Mouse (Mus musculus): Measurements from ENCODE around the gene Dok5. TPM values are rescaled to one million over a fixed set of nuclear protein-coding genes. Genes with fewer than 3 reads are reported as not detected.

Gene Dok5
- polyA plus RNA-seq, 2 experiments = 10.8 to 11.9 TPM

GRCm38 (mm10) chr2:170902204-170903028 lies 170.8 kb downstream of the Dok5 start:
- Histone ChIP-seq H3K9ac (ENCODE audit: low read depth, low read length, severe bottlenecking) (no peak overlapping the region), H3K36me3 (ENCODE audit: control insufficient read depth, insufficient read depth, low read length) (no peaks in the 10 kb centered on the region), H3K4me2 (replicated peaks; ENCODE audit: low read depth, low read length, severe bottlenecking) (0 out of 2 replicates have a peak overlapping the region, but pooled peaks have one; percentile 1), H3K27ac (replicated peaks; ENCODE audit: low read depth, low read length) (no peak overlapping the region), H3K4me1 (ENCODE audit: control insufficient read depth, insufficient read depth, low read length) (no peaks in the 10 kb centered on the region; the same call in 1 of the 2 replicates), H3K4me3 (replicated peaks; ENCODE audit: low read length) (no peak overlapping the region), H3K27me3 (ENCODE audit: control insufficient read depth, insufficient read depth, low read length) (no peaks in the 10 kb centered on the region), H3K9me3 (ENCODE audit: control insufficient read depth, low read length) (0 out of 2 replicates have a peak, but pooled peaks cover 3% of the 10 kb centered on the region)
- 35% methylated on average over 13 of the region's 13 CpGs for WGBS
- no peak for DNase-seq (ENCODE audit: low spot score)
- no peak for ATAC-seq (ENCODE audit: low FRiP score, low read depth)
- TF ChIP-seq POLR2A (IDR thresholded peaks at IDR 0.05; ENCODE audit: borderline replicate concordance, extremely low read depth, insufficient read depth, insufficient read length) = no peak

GRCm38 (mm10) chr2:170903029-170903306 lies 171.4 kb downstream of the Dok5 start:
- H3K4me2 ChIP-seq (replicated peaks; ENCODE audit: low read depth, low read length, severe bottlenecking) = no peak overlapping the region
- DNase-seq (ENCODE audit: low spot score) (no peak), ATAC-seq (ENCODE audit: low FRiP score, low read depth) (no peak)
- H3K27me3 ChIP-seq (ENCODE audit: control insufficient read depth, insufficient read depth, low read length) = no peaks in the 10 kb centered on the region
- H3K9ac ChIP-seq (ENCODE audit: low read depth, low read length, severe bottlenecking) = no peak overlapping the region
- TF ChIP-seq POLR2A (IDR thresholded peaks at IDR 0.05; ENCODE audit: borderline replicate concordance, extremely low read depth, insufficient read depth, insufficient read length) = no peak
- H3K4me3 ChIP-seq (replicated peaks; ENCODE audit: low read length) = no peak overlapping the region
- H3K36me3 ChIP-seq (ENCODE audit: control insufficient read depth, insufficient read depth, low read length) = no peaks in the 10 kb centered on the region
- no peak overlapping the region for H3K27ac ChIP-seq (replicated peaks; ENCODE audit: low read depth, low read length)
- WGBS = 66% methylated on average over 7 of the region's 7 CpGs
- 0 out of 2 replicates have a peak, but pooled peaks cover 3% of the 10 kb centered on the region for H3K9me3 ChIP-seq (ENCODE audit: control insufficient read depth, low read length)
- no peaks in the 10 kb centered on the region; the same call in 1 of the 2 replicates for H3K4me1 ChIP-seq (ENCODE audit: control insufficient read depth, insufficient read depth, low read length)

GRCm38 (mm10) chr2:170903367-170903766 lies 171.8 kb downstream of the Dok5 start:
- WGBS = 90% methylated on average over 9 of the region's 9 CpGs

GRCm38 (mm10) chr2:170912589-170913223 lies 181.1 kb downstream of the Dok5 start:
- H3K27me3 ChIP-seq (ENCODE audit: control insufficient read depth, insufficient read depth, low read length) = no peaks in the 10 kb centered on the region
- DNase-seq (ENCODE audit: low spot score) (peak; percentile 88), ATAC-seq (ENCODE audit: low FRiP score, low read depth) (0 out of 2 replicates have a peak, but pooled peaks have one; percentile 26)
- H3K36me3 ChIP-seq (ENCODE audit: control insufficient read depth, insufficient read depth, low read length) = no peaks in the 10 kb centered on the region
- 15% methylated on average over 13 of the region's 13 CpGs for WGBS
- no peak for TF ChIP-seq POLR2A (IDR thresholded peaks at IDR 0.05; ENCODE audit: borderline replicate concordance, extremely low read depth, insufficient read depth, insufficient read length)
- no peaks in the 10 kb centered on the region for H3K9me3 ChIP-seq (ENCODE audit: control insufficient read depth, low read length)
- H3K27ac ChIP-seq (replicated peaks; ENCODE audit: low read depth, low read length) = no peak overlapping the region
- H3K4me3 ChIP-seq (replicated peaks; ENCODE audit: low read length) = no peak overlapping the region
- H3K9ac ChIP-seq (ENCODE audit: low read depth, low read length, severe bottlenecking) = no peak overlapping the region
- H3K4me1 ChIP-seq (ENCODE audit: control insufficient read depth, insufficient read depth, low read length) = peaks cover 5% of the 10 kb centered on the region
- peak overlapping the region; percentile 35; the same call in 1 of the 2 replicates for H3K4me2 ChIP-seq (replicated peaks; ENCODE audit: low read depth, low read length, severe bottlenecking)

More at GRCm38 (mm10) chr2:170903367-170903766, 171.8 kb downstream of the Dok5 start:
- Histone ChIP-seq H3K9me3 (ENCODE audit: control insufficient read depth, low read length) (0 out of 2 replicates have a peak, but pooled peaks cover 3% of the 10 kb centered on the region), H3K4me3 (replicated peaks; ENCODE audit: low read length) (no peak overlapping the region), H3K4me2 (replicated peaks; ENCODE audit: low read depth, low read length, severe bottlenecking) (no peak overlapping the region), H3K36me3 (ENCODE audit: control insufficient read depth, insufficient read depth, low read length) (no peaks in the 10 kb centered on the region), H3K9ac (ENCODE audit: low read depth, low read length, severe bottlenecking) (no peak overlapping the region), H3K27me3 (ENCODE audit: control insufficient read depth, insufficient read depth, low read length) (no peaks in the 10 kb centered on the region), H3K4me1 (ENCODE audit: control insufficient read depth, insufficient read depth, low read length) (no peaks in the 10 kb centered on the region; the same call in 1 of the 2 replicates), H3K27ac (replicated peaks; ENCODE audit: low read depth, low read length) (no peak overlapping the region)
- no peak for DNase-seq (ENCODE audit: low spot score)
- no peak for ATAC-seq (ENCODE audit: low FRiP score, low read depth)
- TF ChIP-seq POLR2A (IDR thresholded peaks at IDR 0.05; ENCODE audit: borderline replicate concordance, extremely low read depth, insufficient read depth, insufficient read length) = no peak

GRCm38 (mm10) chr2:170913863-170914262 lies 182.3 kb downstream of the Dok5 start:
- Histone ChIP-seq H3K27me3 (ENCODE audit: control insufficient read depth, insufficient read depth, low read length) (no peaks in the 10 kb centered on the region), H3K9ac (ENCODE audit: low read depth, low read length, severe bottlenecking) (no peak overlapping the region), H3K4me1 (ENCODE audit: control insufficient read depth, insufficient read depth, low read length) (peaks cover 5% of the 10 kb centered on the region), H3K27ac (replicated peaks; ENCODE audit: low read depth, low read length) (no peak overlapping the region), H3K4me3 (replicated peaks; ENCODE audit: low read length) (no peak overlapping the region), H3K4me2 (replicated peaks; ENCODE audit: low read depth, low read length, severe bottlenecking) (no peak overlapping the region), H3K9me3 (ENCODE audit: control insufficient read depth, low read length) (no peaks in the 10 kb centered on the region), H3K36me3 (ENCODE audit: control insufficient read depth, insufficient read depth, low read length) (no peaks in the 10 kb centered on the region)
- no peak for DNase-seq (ENCODE audit: low spot score)
- ATAC-seq (ENCODE audit: low FRiP score, low read depth) = no peak
- 73% methylated on average over 11 of the region's 11 CpGs for WGBS
- no peak for TF ChIP-seq POLR2A (IDR thresholded peaks at IDR 0.05; ENCODE audit: borderline replicate concordance, extremely low read depth, insufficient read depth, insufficient read length)
